Mouse (Mus musculus): ENCODE data around the gene Xrcc3. TPM values are rescaled to one million over a fixed set of nuclear protein-coding genes. Genes with fewer than 3 reads are reported as not detected.

Xrcc3 gene
- polyA plus RNA-seq, 1 experiment = 8.4 TPM

DNA sequence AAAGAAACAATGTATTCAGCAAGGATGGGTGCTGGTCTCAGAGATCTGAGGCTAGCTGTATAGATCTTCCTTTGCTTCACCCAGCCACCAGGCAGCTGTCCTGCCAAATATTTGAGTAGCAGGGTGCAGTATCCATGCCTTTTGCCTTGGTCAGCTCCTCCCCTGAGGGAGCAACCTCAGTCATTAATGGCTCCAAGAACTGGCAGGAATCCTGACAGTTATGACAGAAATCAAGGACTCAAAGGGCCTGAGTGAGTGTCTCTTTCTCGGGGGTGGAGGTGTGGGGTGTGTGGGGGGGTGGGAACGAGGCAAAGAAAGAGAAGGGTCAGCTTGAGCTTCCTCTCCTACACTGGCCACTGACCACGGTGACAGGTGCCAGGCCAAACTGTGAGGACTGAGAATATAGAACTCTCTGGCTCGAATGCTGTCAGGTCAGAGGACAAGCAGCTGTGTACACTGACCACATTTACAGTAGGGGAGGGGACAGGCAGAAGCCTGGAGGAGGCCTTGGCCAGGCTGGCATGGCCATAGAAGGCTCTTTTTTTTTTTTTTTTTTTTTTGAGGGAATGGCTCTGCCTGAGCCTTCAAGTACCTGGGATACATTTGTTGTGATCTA is 57.5 kb downstream of the Xrcc3 start:
- no peak for DNase-seq (ENCODE audit: low read depth, low spot score)
- 28% methylated on average over 4 of the region's 4 CpGs for WGBS

DNA sequence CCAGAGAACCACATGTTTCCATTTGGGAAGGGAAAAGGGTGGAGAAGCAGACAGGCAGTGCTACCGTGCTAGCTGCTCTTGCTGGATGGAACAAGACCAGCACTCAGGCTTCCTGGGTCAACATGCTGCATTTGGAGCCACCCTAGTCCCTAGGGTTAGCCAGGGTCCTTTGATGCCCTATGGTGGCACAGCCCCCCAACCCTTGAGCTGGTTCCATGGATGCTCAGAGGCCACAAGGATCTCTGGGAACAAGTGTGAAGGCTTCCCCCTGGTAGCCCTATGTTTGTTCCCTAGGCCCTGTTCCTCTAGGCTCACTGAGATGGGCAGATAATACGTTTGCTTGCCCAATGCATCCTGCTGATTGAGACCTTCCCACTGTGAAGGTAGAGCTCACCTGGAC is 58.4 kb downstream of the Xrcc3 start:
- DNase-seq (ENCODE audit: low read depth, low spot score) = no peak
- 34% methylated on average over 2 of the region's 2 CpGs for WGBS

DNA sequence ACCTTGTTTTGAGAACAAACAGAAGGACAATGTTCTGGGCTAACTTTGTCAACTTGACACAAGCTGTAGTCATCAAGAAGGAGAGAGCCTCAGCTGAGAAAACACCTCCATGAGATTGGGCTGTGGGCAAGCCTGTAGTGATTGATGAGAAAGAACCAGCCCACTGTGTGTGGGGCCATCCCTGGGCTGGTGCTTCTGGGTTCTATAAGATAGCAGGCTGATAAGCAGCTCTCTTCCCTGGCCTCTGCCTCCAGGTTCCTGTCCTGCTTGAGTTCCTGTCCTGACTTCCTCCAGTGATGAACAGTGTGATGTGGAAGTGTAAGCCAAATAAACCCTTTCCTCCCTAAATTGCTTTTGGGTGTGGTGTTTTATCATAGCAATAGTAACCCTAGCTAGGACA is 59.0 kb downstream of the Xrcc3 start:
- DNase-seq (ENCODE audit: low read depth, low spot score) = no peak

DNA sequence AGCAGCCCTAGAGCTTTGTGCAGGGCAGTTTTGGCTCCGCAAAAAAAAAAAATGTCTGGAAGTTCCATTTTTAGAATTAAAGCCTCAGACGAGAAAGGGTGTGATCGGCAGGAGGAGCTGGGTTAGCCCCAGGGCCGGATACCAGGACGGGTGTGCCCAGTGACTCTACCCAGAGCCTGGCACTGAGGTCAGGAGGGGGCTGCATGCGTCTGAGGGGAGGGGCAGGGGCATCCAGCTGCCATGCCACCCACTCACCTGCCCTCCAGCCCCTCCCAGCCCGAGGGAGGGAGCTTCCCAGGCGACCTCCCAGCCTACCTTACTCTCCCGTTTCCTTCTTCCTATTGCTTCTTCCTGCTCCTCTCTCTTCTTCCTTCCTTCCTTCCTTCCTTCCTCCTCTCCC is 60.3 kb downstream of the Xrcc3 start:
- WGBS = 27% methylated on average over 9 of the region's 9 CpGs
- DNase-seq (ENCODE audit: low read depth, low spot score) = no peak

Other genes starting within 250 kb of the Xrcc3 start
- 22.5 and 31.3 TPM in 2 replicates for gene Mark3, start 239.3 kb downstream of the Xrcc3 start, polyA plus RNA-seq (2012; rRNA removed)
- gene Ckb, start 141.5 kb downstream of the Xrcc3 start, polyA plus RNA-seq (2012; rRNA removed) = 427 TPM in 2 replicates
- 28.0 and 33.9 TPM in 2 replicates for gene Trmt61a, start 135.8 kb downstream of the Xrcc3 start, polyA plus RNA-seq (2012; rRNA removed)
- gene Bag5, start 100.6 kb downstream of the Xrcc3 start, polyA plus RNA-seq (2012; rRNA removed) = 7.3 and 8.1 TPM in 2 replicates
- 21.7 and 22.6 TPM in 2 replicates for gene Apopt1, start 100.6 kb downstream of the Xrcc3 start, polyA plus RNA-seq (2012; rRNA removed)
- gene Klc1, start 55.0 kb downstream of the Xrcc3 start, polyA plus RNA-seq (2012; rRNA removed) = 34.2 and 44.0 TPM in 2 replicates
- 95.0 and 118 TPM in 2 replicates for gene Zfyve21, start 297 bp upstream of the Xrcc3 start, polyA plus RNA-seq (2012; rRNA removed)
- 18.8 and 25.7 TPM in 2 replicates for gene Ppp1r13b, start 94.2 kb upstream of the Xrcc3 start, polyA plus RNA-seq (2012; rRNA removed)
- gene Atp5mpl, start 153.1 kb upstream of the Xrcc3 start, polyA plus RNA-seq (2012; rRNA removed) = 111 and 121 TPM in 2 replicates
- 0.05 and 0.16 TPM in 2 replicates for gene Tdrd9, start 157.7 kb upstream of the Xrcc3 start, polyA plus RNA-seq (2012; rRNA removed)
- not detected in 2 replicates for gene Rd3l, start 167.4 kb upstream of the Xrcc3 start, polyA plus RNA-seq (2012; rRNA removed)

Measured in large intestine, adult 2 months (tissue).